Mouse (Mus musculus) limb, embryonic 10.5 days (tissue): ENCODE data around the gene Smpd2. TPM values are rescaled to one million over a fixed set of nuclear protein-coding genes. Genes with fewer than 3 reads are reported as not detected.

Experiments used
- DNase-seq: peaks from one replicate; pipeline ENCODE4 v3.0.0-alpha.2; 2017; ENCODE audit warnings: low spot score
- H3K27ac ChIP-seq: fragments of 300-500 bp; sonication (generic); 2 replicates; pipeline ENCODE4 v1.5.1; 2016; ENCODE audit warnings: mild to moderate bottlenecking
- H3K27me3 ChIP-seq: fragments of 300-500 bp; sonication (generic); 2 replicates; pipeline ENCODE4 v1.6.1; 2016; ENCODE audit warnings: low read depth, mild to moderate bottlenecking; ENCODE audit not compliant: poor library complexity, severe bottlenecking
- H3K36me3 ChIP-seq: fragments of 300-500 bp; sonication (generic); 2 replicates; pipeline ENCODE4 v1.6.1; 2016; ENCODE audit warnings: mild to moderate bottlenecking, moderate library complexity
- H3K4me1 ChIP-seq: fragments of 300-500 bp; sonication (generic); 2 replicates; pipeline ENCODE4 v1.6.1; 2016
- H3K4me3 ChIP-seq: fragments of 300-500 bp; sonication (generic); 2 replicates; pipeline ENCODE4 v1.5.1; 2016; ENCODE audit warnings: mild to moderate bottlenecking, moderate library complexity
- H3K9me3 ChIP-seq: fragments of 300-500 bp; sonication (generic); replicated peaks from 2 replicates; pipeline ENCODE4 v1.6.1; 2016; ENCODE audit warnings: mild to moderate bottlenecking
- WGBS: fragments of 180-500 bp; shearing (Covaris S2); methylation state at CpG from one replicate; pipeline ENCODE4 v1.1.7; 2016; 5-methylcytosine and 5-hydroxymethylcytosine counted together
- polyA plus RNA-seq: library from polyadenylated mRNA; unstranded; fragments of >200 nt; fragmentation: Nextera tagmentation; extraction: Ambion mirVana; gene quantifications from 2 replicates; pipeline ENCODE4 v1.2.1, GENCODE M21; 2016

Smpd2 gene
- polyA plus RNA-seq, 1 experiment from 2014 or later: 62.7 TPM

- Histone ChIP-seq H3K27ac (no peak overlapping the region), H3K9me3 (no peaks in the 10 kb centered on the region), H3K4me1 (no peaks in the 10 kb centered on the region), H3K27me3 (no peaks in the 10 kb centered on the region), H3K4me3 (no peak overlapping the region), H3K36me3 (peaks cover 57% of the 10 kb centered on the region)
- DNase-seq: no peak
- WGBS: 47% methylated on average over 15 of the region's 15 CpGs
Measured at GRCm38 (mm10) chr10:41464401-41464955, 25.7 kb downstream of the Smpd2 start.

GRCm38 (mm10) chr10:41461057-41461722, 29.0 kb downstream of the Smpd2 start:
- no peaks in the 10 kb centered on the region for H3K4me1 ChIP-seq
- H3K27me3 ChIP-seq: no peaks in the 10 kb centered on the region
- no peaks in the 10 kb centered on the region for H3K9me3 ChIP-seq
- H3K36me3 ChIP-seq: peaks cover 73% of the 10 kb centered on the region
- no peak for DNase-seq
- no peak overlapping the region for H3K4me3 ChIP-seq
- 86% methylated on average over 3 of the region's 3 CpGs for WGBS
- no peak overlapping the region for H3K27ac ChIP-seq

- H3K27ac ChIP-seq: no peak overlapping the region
- WGBS: 37% methylated on average over 2 of the region's 2 CpGs
- peaks cover 77% of the 10 kb centered on the region for H3K36me3 ChIP-seq
- H3K4me3 ChIP-seq: no peak overlapping the region
- DNase-seq: no peak
- no peaks in the 10 kb centered on the region for H3K9me3 ChIP-seq
- no peaks in the 10 kb centered on the region for H3K4me1 ChIP-seq
- H3K27me3 ChIP-seq: no peaks in the 10 kb centered on the region
Measured at GRCm38 (mm10) chr10:41460501-41460900, 29.7 kb downstream of the Smpd2 start.

- 75% methylated on average over 4 of the region's 4 CpGs for WGBS
- no peak for DNase-seq
- H3K36me3 ChIP-seq: peaks cover 77% of the 10 kb centered on the region
- H3K27ac ChIP-seq: no peak overlapping the region
- no peaks in the 10 kb centered on the region for H3K4me1 ChIP-seq
- no peaks in the 10 kb centered on the region for H3K9me3 ChIP-seq
- no peak overlapping the region for H3K4me3 ChIP-seq
- H3K27me3 ChIP-seq: no peaks in the 10 kb centered on the region
Measured at GRCm38 (mm10) chr10:41459990-41460389, 30.2 kb downstream of the Smpd2 start.

GRCm38 (mm10) chr10:41452791-41453190, 37.4 kb downstream of the Smpd2 start:
- Histone ChIP-seq H3K4me1 (peaks cover 13% of the 10 kb centered on the region), H3K9me3 (no peaks in the 10 kb centered on the region), H3K4me3 (no peak overlapping the region), H3K36me3 (peaks cover 45% of the 10 kb centered on the region), H3K27me3 (no peaks in the 10 kb centered on the region), H3K27ac (no peak overlapping the region)
- WGBS: 92% methylated on average over 3 of the region's 3 CpGs
- no peak for DNase-seq

- Histone ChIP-seq H3K36me3 (peaks cover 39% of the 10 kb centered on the region), H3K4me3 (0 out of 2 replicates have a peak overlapping the region, but pooled peaks have one; percentile 94), H3K27ac (no peak overlapping the region), H3K9me3 (no peaks in the 10 kb centered on the region), H3K27me3 (no peaks in the 10 kb centered on the region), H3K4me1 (peaks cover 13% of the 10 kb centered on the region)
- no peak for DNase-seq
- 94% methylated on average over 9 of the region's 9 CpGs for WGBS
Measured at GRCm38 (mm10) chr10:41451656-41452055, 38.5 kb downstream of the Smpd2 start.

- Histone ChIP-seq H3K4me1 (peaks cover 13% of the 10 kb centered on the region), H3K4me3 (peak overlapping the region; percentile 94), H3K27ac (peak overlapping the region; percentile 86), H3K36me3 (peaks cover 32% of the 10 kb centered on the region), H3K9me3 (no peaks in the 10 kb centered on the region), H3K27me3 (no peaks in the 10 kb centered on the region)
- 57% methylated on average over 18 of the region's 18 CpGs for WGBS
- DNase-seq: no peak
Measured at GRCm38 (mm10) chr10:41450780-41451522, 39.2 kb downstream of the Smpd2 start.

GRCm38 (mm10) chr10:41450137-41450670, 40.0 kb downstream of the Smpd2 start, which contains the start of gene Zbtb24:
Zbtb24 (plus strand) TSS chr10:41450383.
- DNase-seq: peak; percentile 98
- H3K9me3 ChIP-seq: no peaks in the 10 kb centered on the region
- peaks cover 25% of the 10 kb centered on the region for H3K36me3 ChIP-seq
- WGBS: 0% methylated on average over 49 of the region's 49 CpGs
- H3K4me1 ChIP-seq: peaks cover 13% of the 10 kb centered on the region
- no peaks in the 10 kb centered on the region for H3K27me3 ChIP-seq
- H3K27ac ChIP-seq: peak within 1 kb of the TSS; percentile 86
- H3K4me3 ChIP-seq: peak within 1 kb of the TSS; percentile 94

- 15% methylated on average over 14 of the region's 14 CpGs for WGBS
Measured at GRCm38 (mm10) chr10:41449684-41450083, 40.5 kb downstream of the Smpd2 start.

GRCm38 (mm10) chr10:41448216-41448615, 42.0 kb downstream of the Smpd2 start:
- peaks cover 16% of the 10 kb centered on the region for H3K36me3 ChIP-seq
- H3K27ac ChIP-seq: no peak overlapping the region
- no peak overlapping the region for H3K4me3 ChIP-seq
- H3K4me1 ChIP-seq: peaks cover 13% of the 10 kb centered on the region
- WGBS: 94% methylated on average over 1 of the region's 1 CpGs
- H3K9me3 ChIP-seq: no peaks in the 10 kb centered on the region
- H3K27me3 ChIP-seq: no peaks in the 10 kb centered on the region
- no peak for DNase-seq

More at GRCm38 (mm10) chr10:41449684-41450083, 40.5 kb downstream of the Smpd2 start:
- H3K36me3 ChIP-seq: peaks cover 20% of the 10 kb centered on the region
- H3K4me3 ChIP-seq: peak overlapping the region; percentile 94
- peaks cover 13% of the 10 kb centered on the region for H3K4me1 ChIP-seq
- peak overlapping the region; percentile 86 for H3K27ac ChIP-seq
- peak; percentile 44 for DNase-seq
- H3K9me3 ChIP-seq: no peaks in the 10 kb centered on the region
- no peaks in the 10 kb centered on the region for H3K27me3 ChIP-seq
